Mouse (Mus musculus): ENCODE data around the gene Map10.
A peak's percentile ranks its signal among the peaks of the same experiment; 100 is the strongest.

Map10 gene

GRCm38 (mm10) chr8:125669700-125670195 lies at the start of gene Map10:
Gene Map10 (plus strand): TSS chr8:125669818.
- peak; percentile 87 for DNase-seq (ENCODE audit: low spot score)

- no peak for DNase-seq (ENCODE audit: low spot score)
These were observed 49.3 kb upstream of the Map10 start for GRCm38 (mm10) chr8:125620301-125620700.

GRCm38 (mm10) chr8:125624287-125624686 lies 45.3 kb upstream of the Map10 start:
- no peak for DNase-seq (ENCODE audit: low spot score)

GRCm38 (mm10) chr8:125626381-125626780 lies 43.2 kb upstream of the Map10 start:
- DNase-seq (ENCODE audit: low spot score): no peak

- no peak for DNase-seq (ENCODE audit: low spot score)
These were observed 40.8 kb upstream of the Map10 start for GRCm38 (mm10) chr8:125628834-125629233.

- no peak for DNase-seq (ENCODE audit: low spot score)
These were observed 31.1 kb upstream of the Map10 start for GRCm38 (mm10) chr8:125638411-125639058.

- DNase-seq (ENCODE audit: low spot score): no peak
These were observed 30.0 kb upstream of the Map10 start for GRCm38 (mm10) chr8:125639631-125640030.

GRCm38 (mm10) chr8:125640766-125641165 lies 28.9 kb upstream of the Map10 start:
- peak; percentile 44 for DNase-seq (ENCODE audit: low spot score)

GRCm38 (mm10) chr8:125641808-125642207 lies 27.8 kb upstream of the Map10 start:
- no peak for DNase-seq (ENCODE audit: low spot score)

GRCm38 (mm10) chr8:125645757-125646478 lies 23.7 kb upstream of the Map10 start:
- DNase-seq (ENCODE audit: low spot score): no peak

GRCm38 (mm10) chr8:125649447-125649846 lies 20.2 kb upstream of the Map10 start:
- no peak for DNase-seq (ENCODE audit: low spot score)

- no peak for DNase-seq (ENCODE audit: low spot score)
These were observed 14.8 kb upstream of the Map10 start for GRCm38 (mm10) chr8:125654821-125655220.

- DNase-seq (ENCODE audit: low spot score): no peak
These were observed 11.1 kb upstream of the Map10 start for GRCm38 (mm10) chr8:125658508-125658907.

- DNase-seq (ENCODE audit: low spot score): no peak
These were observed 10.7 kb upstream of the Map10 start for GRCm38 (mm10) chr8:125658926-125659325.

- no peak for DNase-seq (ENCODE audit: low spot score)
These were observed 9.2 kb upstream of the Map10 start for GRCm38 (mm10) chr8:125660397-125660796.

- no peak for DNase-seq (ENCODE audit: low spot score)
These were observed 7.5 kb upstream of the Map10 start for GRCm38 (mm10) chr8:125661958-125662668.

- DNase-seq (ENCODE audit: low spot score): no peak
These were observed 7.0 kb upstream of the Map10 start for GRCm38 (mm10) chr8:125662669-125663048.

- no peak for DNase-seq (ENCODE audit: low spot score)
These were observed 4.3 kb upstream of the Map10 start for GRCm38 (mm10) chr8:125665183-125665875.

GRCm38 (mm10) chr8:125665876-125666186 lies 3.8 kb upstream of the Map10 start:
- DNase-seq (ENCODE audit: low spot score): no peak

GRCm38 (mm10) chr8:125666201-125666600 lies 3.4 kb upstream of the Map10 start:
- DNase-seq (ENCODE audit: low spot score): no peak

- DNase-seq (ENCODE audit: low spot score): no peak
These were observed 2.4 kb upstream of the Map10 start for GRCm38 (mm10) chr8:125667248-125667647.

GRCm38 (mm10) chr8:125669159-125669699 lies 389 bp upstream of the Map10 start:
- no peak for DNase-seq (ENCODE audit: low spot score)

Data from urinary bladder, postnatal 14 days (tissue).